Mouse (Mus musculus): ENCODE measurements around the gene Tmem259. TPM values are rescaled to one million over a fixed set of nuclear protein-coding genes. Genes with fewer than 3 reads are reported as not detected.
"Not testable (repeated sequence)": the region's sequence is repeated elsewhere in the genome, so short reads cannot be mapped to it uniquely, and the experiment has no call there.

The Tmem259 gene
- total RNA-seq, 4 experiments from 2014 or later, result 105 to 117 (median 113) TPM

GRCm38 (mm10) chr10:79965325-79965724, 18.8 kb downstream of the Tmem259 start:
- DNase-seq (ENCODE audit: low spot score in 2 of 2), result no peak

GRCm38 (mm10) chr10:79964727-79965126, 19.4 kb downstream of the Tmem259 start:
- DNase-seq (ENCODE audit: low spot score in 2 of 2), result no peak

GRCm38 (mm10) chr10:79960671-79961294, 23.3 kb downstream of the Tmem259 start:
- no peak for DNase-seq (ENCODE audit: low spot score in 2 of 2)

GRCm38 (mm10) chr10:79959847-79960601, 24.1 kb downstream of the Tmem259 start, which contains the start of gene Wdr18:
Gene Wdr18 (plus strand): TSS chr10:79960152.
- peak; percentile 99 for DNase-seq (ENCODE audit: low spot score in 2 of 2)

GRCm38 (mm10) chr10:79959412-79959811, 24.7 kb downstream of the Tmem259 start:
- DNase-seq (ENCODE audit: low spot score in 2 of 2), result not testable (repeated sequence)

GRCm38 (mm10) chr10:79958140-79958816, 25.9 kb downstream of the Tmem259 start:
- peak in 1 of 2 experiments; percentile 70 for DNase-seq (ENCODE audit: low spot score in 2 of 2)

- DNase-seq (ENCODE audit: low spot score in 2 of 2), result no peak
These were observed 27.4 kb downstream of the Tmem259 start for GRCm38 (mm10) chr10:79956643-79957154.

GRCm38 (mm10) chr10:79955691-79956090, 28.4 kb downstream of the Tmem259 start:
- no peak for DNase-seq (ENCODE audit: low spot score in 2 of 2)

- no peak for DNase-seq (ENCODE audit: low spot score in 2 of 2)
These were observed 30.2 kb downstream of the Tmem259 start for GRCm38 (mm10) chr10:79953946-79954345.

GRCm38 (mm10) chr10:79950661-79951060, 33.5 kb downstream of the Tmem259 start:
- DNase-seq (ENCODE audit: low spot score in 2 of 2), result no peak

- DNase-seq (ENCODE audit: low spot score in 2 of 2), result no peak
These were observed 34.3 kb downstream of the Tmem259 start for GRCm38 (mm10) chr10:79949873-79950272.

- DNase-seq (ENCODE audit: low spot score in 2 of 2), result no peak
These were observed 36.6 kb downstream of the Tmem259 start for GRCm38 (mm10) chr10:79947502-79947901.

- no peak for DNase-seq (ENCODE audit: low spot score in 2 of 2)
These were observed 37.3 kb downstream of the Tmem259 start for GRCm38 (mm10) chr10:79946752-79947322.

- no peak for DNase-seq (ENCODE audit: low spot score in 2 of 2)
These were observed 38.5 kb downstream of the Tmem259 start for GRCm38 (mm10) chr10:79945507-79946234.

GRCm38 (mm10) chr10:79943471-79943901, 40.6 kb downstream of the Tmem259 start:
- no peak for DNase-seq (ENCODE audit: low spot score in 2 of 2)

- DNase-seq (ENCODE audit: low spot score in 2 of 2), result no peak
These were observed 41.1 kb downstream of the Tmem259 start for GRCm38 (mm10) chr10:79942988-79943387.

GRCm38 (mm10) chr10:79940749-79941148, 43.4 kb downstream of the Tmem259 start:
- no peak for DNase-seq (ENCODE audit: low spot score in 2 of 2)

GRCm38 (mm10) chr10:79937775-79938526, 46.2 kb downstream of the Tmem259 start:
- DNase-seq (ENCODE audit: low spot score in 2 of 2), result no peak

- DNase-seq (ENCODE audit: low spot score in 2 of 2), result no peak
These were observed 47.2 kb downstream of the Tmem259 start for GRCm38 (mm10) chr10:79936911-79937441.

All from left cerebral cortex, adult 8-10 months (tissue).